Mouse (Mus musculus) thymus, postnatal 36 days (tissue): ENCODE results near the gene Chrm3.

Source experiments
- DNase-seq, 2 experiments: peaks; one replicate each; pipeline ENCODE4 v3.0.0; 2022; ENCODE audit warnings: mixed read lengths in 2 of 2

The Chrm3 gene

GRCm38 (mm10) chr13:10235391-10236169 lies 125.1 kb downstream of the Chrm3 start:
- DNase-seq: no peak

- DNase-seq: no peak
Measured at GRCm38 (mm10) chr13:10220403-10220802, 140.2 kb downstream of the Chrm3 start.

- DNase-seq: no peak
Measured at GRCm38 (mm10) chr13:10212112-10212511, 148.5 kb downstream of the Chrm3 start.

- DNase-seq: no peak
Measured at GRCm38 (mm10) chr13:10210522-10211244, 150.0 kb downstream of the Chrm3 start.

DNA sequence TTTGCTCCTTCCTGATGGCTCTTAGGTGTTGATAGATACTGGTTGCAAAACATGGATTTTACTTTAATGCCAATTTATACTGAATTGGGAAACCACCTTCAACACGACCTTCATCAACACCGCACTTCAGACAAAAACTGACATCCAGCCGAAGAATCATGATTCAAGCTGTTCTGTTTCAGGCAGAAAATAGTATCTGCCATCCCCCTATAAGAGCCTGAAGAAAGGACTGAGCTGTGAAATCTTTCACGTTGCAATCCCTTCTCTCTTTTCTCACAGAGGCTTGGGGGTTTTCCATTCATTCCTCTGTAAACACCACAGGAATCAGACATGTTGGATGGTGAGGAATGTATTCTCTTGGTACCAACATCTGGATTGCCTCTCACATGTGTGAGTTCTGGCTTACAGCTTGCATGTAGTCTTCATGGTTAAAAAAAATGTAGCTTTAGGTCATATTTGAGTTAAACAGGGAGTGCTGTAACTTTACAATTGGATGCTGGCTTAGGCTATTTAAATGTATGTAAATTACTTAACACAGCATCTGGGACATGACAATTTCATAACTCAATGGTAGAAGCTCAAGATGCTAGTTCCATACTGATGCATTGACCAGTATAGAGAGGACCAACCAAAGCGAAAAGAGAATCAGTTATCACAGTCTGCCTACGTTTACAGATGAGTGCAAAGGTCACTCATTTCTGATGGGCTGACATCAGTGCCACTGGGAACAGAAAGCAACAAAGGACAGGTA lies 161.3 kb downstream of the Chrm3 start:
- no peak for DNase-seq

DNA sequence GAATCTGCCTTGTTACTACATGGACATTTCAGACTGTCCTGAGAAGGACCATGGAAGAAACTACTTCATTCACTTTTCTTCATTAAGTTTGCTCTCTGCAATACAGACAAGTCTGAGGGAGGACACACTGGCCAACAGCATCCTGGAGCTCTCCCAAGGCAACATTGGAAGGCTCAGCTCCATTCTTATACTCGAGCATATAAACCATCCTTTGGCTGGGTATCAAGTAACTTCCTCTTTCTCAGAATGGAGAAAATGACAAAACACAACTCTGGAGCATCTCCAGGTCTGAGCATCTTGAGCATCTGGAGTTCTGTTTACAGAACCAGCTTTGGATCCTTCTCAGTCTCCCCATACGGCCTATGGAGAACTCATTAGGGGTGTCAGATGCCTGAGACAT lies 170.8 kb downstream of the Chrm3 start:
- DNase-seq: no peak

- DNase-seq: no peak
Measured at GRCm38 (mm10) chr13:10187926-10188325, 172.7 kb downstream of the Chrm3 start.

GRCm38 (mm10) chr13:10183837-10184236 lies 176.8 kb downstream of the Chrm3 start:
- DNase-seq: no peak

DNA sequence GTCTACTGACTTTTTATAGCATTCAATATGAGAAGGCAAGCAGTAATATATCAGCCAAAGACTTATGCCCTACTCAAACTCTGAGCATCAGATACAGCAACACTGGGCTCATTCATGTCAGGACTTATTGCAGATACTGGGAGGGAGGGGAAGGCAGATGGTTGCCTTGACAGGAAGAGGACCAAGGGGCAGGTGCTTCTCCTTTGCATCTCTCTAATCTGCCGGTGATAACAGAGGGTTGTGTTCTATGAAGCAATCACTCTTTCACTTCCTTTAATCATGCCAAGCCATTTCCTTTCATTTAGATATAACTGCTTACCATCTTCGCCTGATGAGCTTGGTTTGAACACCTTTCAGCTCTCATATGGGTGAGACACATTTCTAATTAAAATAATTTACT lies 177.9 kb downstream of the Chrm3 start:
- no peak for DNase-seq

GRCm38 (mm10) chr13:10170529-10170928 lies 190.1 kb downstream of the Chrm3 start:
- no peak for DNase-seq

DNA sequence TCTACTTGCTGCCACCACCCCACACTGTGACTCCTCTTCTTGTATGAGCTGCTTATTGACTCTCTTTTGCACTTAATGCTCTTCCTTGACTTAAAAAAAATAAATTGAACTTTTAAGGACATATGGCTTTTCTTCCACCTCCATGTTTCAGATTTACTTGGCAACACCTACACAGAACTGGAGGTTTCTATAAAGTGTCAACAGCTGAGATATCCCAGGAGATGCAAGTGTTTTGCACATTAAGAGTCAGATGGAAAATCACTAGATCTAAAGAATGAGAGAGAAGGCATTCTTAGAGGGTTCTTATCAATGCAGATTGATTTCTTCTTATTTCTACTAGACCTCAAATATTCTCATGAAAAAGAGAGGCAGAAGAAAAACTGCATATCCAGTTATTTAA lies 197.3 kb downstream of the Chrm3 start:
- no peak for DNase-seq

DNA sequence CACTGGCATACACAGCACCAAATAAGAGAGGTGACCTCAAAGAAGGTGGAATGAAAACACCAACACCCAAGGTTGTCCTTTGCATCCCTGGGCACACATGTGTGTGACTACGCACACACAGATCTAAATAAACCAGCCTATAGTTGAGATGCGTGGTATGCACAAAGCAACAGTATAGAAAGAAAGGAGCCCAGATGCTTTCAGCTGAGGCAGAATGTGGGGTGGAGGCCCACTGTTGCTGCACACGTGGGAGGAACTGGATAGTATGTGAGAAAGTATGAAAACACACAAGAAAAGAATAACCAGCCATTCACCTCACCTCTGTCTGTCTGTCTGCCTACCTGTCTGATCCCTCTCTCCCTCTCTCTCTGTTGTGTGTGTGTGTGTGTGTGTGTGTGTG lies 203.2 kb downstream of the Chrm3 start:
- DNase-seq: no peak

DNA sequence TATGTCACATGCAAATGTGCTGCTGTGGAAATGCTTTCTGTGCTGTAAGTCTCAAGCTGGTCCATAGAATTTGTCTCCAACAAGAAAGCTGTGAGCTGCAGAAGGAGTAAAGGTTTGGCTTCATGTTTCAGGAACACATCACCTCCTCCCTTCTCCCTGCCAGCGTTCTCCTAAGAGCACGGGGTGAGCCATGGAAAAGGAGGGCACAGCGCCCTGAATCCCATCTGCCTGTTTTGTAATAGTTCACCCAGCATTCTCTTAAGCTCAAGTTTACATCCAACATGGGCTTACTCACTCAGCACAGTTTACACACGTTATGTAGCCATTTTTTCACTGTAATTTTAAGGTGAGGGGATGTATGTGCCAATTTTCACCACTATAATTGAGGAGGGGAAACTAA lies 220.1 kb downstream of the Chrm3 start:
- DNase-seq: no peak

DNA sequence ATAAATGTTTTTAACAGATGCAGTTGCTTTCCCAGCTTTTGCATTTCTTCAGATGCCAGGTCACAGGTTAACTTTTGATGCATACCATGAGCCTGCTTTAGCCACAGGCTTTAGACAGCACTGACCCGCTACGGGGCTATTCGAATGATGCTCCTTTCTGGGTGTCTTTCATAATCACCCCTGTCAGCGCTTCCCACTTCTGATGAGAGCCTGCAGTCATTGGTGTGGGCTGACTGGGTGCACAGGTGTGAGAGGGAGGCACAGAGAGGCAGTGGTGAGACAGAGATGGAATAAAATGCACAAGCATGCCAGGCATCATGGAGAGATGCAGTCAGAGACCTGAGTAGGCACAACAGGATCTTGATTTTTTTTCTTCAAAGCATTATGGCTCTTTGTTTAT lies 221.8 kb downstream of the Chrm3 start:
- no peak for DNase-seq

GRCm38 (mm10) chr13:10131064-10131463 lies 229.6 kb downstream of the Chrm3 start:
- no peak for DNase-seq

GRCm38 (mm10) chr13:10112211-10112610 lies 248.4 kb downstream of the Chrm3 start:
- no peak for DNase-seq

- no peak for DNase-seq
Measured at GRCm38 (mm10) chr13:10109542-10109941, 251.1 kb downstream of the Chrm3 start.

DNA sequence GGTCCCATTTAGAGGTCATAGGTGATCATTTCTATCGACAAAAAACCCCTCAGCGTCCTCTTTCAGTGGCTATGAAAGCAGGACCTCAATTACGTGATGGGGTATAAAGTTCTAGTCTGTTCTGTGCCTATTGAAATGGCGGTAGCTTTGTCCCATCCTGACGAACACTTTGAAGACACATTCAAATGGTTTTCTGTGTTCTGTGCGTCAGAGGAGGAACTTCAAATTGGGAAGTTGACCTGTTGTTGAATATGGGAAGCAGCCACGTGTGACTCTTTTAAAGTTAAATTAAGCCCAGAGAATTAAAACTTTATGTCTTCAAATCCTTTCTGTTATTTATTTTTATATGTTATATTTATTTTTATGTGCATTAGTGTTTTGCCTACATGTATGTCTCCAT lies 253.3 kb downstream of the Chrm3 start:
- DNase-seq: no peak

GRCm38 (mm10) chr13:10090778-10091177 lies 269.9 kb downstream of the Chrm3 start:
- no peak for DNase-seq

DNA sequence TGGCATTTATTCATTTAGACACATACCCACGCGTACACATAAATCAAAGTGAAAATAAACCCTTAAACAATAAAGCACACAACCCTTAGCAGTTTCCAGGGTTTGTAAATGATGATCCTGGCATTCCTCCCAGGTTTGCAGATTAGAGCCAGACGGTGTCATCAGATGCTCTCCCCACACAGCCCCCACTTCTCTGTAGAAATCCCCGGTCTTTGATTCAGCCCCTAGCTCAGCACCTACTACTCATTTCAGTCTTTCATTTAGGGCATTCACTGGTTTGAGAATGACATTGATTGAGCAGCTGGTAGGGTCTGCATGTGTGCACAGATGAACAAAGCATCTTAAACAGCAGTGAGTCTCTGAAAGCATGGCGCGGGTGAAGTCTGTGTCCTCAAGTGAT lies 274.3 kb downstream of the Chrm3 start:
- DNase-seq: no peak

GRCm38 (mm10) chr13:10081896-10082426 lies 278.7 kb downstream of the Chrm3 start:
- DNase-seq: no peak

- peak; percentile 49 to 60 for DNase-seq
Measured at GRCm38 (mm10) chr13:10071165-10071564, 289.5 kb downstream of the Chrm3 start.

DNA sequence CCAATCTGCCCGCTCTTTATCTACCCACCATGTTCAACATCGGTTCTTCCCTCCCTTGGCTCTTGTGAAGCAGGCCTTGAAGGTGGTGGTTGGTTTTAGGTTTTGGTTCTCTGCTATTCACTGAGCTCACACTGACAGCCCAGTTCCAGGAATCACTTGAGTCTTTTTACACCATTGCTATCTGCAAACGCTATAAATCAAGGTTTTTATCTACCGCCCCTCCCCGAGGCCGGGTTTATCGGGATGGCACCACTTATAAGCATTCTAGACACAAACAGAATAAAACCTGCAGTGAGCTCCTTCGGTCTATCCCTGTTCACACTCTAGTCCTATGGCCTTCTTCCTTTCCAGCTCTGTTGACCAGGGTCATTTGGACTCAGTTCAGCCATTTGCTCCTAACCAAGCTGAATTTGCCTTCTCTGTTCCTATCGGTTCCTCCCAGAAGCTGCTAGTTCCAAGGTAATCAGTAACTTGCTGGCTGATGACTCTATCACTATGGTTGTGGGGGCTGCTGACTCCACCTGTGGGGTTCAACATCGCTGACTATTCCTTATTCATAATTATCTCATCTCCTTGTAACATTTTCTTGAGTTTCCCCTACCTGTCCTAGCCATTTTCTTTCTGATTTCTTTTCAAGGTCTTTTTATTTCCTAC lies 291.6 kb downstream of the Chrm3 start:
- no peak for DNase-seq
